Mouse (Mus musculus) MEL (cell line): Measurements from ENCODE around the gene Zic2.

Source experiments
- CHD1 ChIP-seq: IDR thresholded peaks from 2 replicates; pipeline ENCODE4 v1.6.1; 2012; ENCODE audit warnings: low read depth, mild to moderate bottlenecking, inconsistent platforms, low read length, improper control_type of control experiment
- CTCF ChIP-seq, 3 experiments: IDR thresholded peaks in 2 of 3; conservative IDR thresholded peaks in 1 of 3; 2 replicates each; pipeline ENCODE4 v1.5.1; 2011 to 2012; ENCODE audit warnings: low read length in 3 of 3, low read depth in 2 of 3, mild to moderate bottlenecking in 2 of 3, improper control_type of control experiment in 1 of 3, inconsistent platforms in 1 of 3, mixed read lengths in 1 of 3, moderate library complexity in 1 of 3; ENCODE audit not compliant: control insufficient read depth in 1 of 3, insufficient read depth in 1 of 3, poor library complexity in 1 of 3, severe bottlenecking in 1 of 3
- KAT2A ChIP-seq: conservative IDR thresholded peaks from 2 replicates; pipeline ENCODE4 v1.6.1; 2012; ENCODE audit warnings: low read depth, low read length, improper control_type of control experiment, inconsistent platforms
- MAX ChIP-seq: IDR thresholded peaks from 2 replicates; pipeline ENCODE4 v1.6.1; 2011; ENCODE audit warnings: low read length, improper control_type of control experiment
- POLR2A ChIP-seq, 2 experiments: IDR thresholded peaks; 2 replicates each; pipeline ENCODE4 v1.6.1; 2011 to 2012; ENCODE audit warnings: low read length in 2 of 2, mild to moderate bottlenecking in 2 of 2, control low read depth in 1 of 2, improper control_type of control experiment in 1 of 2, low read depth in 1 of 2, moderate library complexity in 1 of 2; ENCODE audit not compliant: control insufficient read depth in 1 of 2, insufficient read depth in 1 of 2, poor library complexity in 1 of 2
- RCOR1 ChIP-seq: IDR thresholded peaks from 2 replicates; pipeline ENCODE4 v1.6.1; 2012; ENCODE audit warnings: low read depth, mild to moderate bottlenecking, inconsistent platforms, low read length, improper control_type of control experiment
- ZC3H11A ChIP-seq: IDR thresholded peaks from 2 replicates; pipeline ENCODE4 v1.6.1; 2012; ENCODE audit warnings: low read depth, mild to moderate bottlenecking, inconsistent platforms, low read length, improper control_type of control experiment

DNA sequence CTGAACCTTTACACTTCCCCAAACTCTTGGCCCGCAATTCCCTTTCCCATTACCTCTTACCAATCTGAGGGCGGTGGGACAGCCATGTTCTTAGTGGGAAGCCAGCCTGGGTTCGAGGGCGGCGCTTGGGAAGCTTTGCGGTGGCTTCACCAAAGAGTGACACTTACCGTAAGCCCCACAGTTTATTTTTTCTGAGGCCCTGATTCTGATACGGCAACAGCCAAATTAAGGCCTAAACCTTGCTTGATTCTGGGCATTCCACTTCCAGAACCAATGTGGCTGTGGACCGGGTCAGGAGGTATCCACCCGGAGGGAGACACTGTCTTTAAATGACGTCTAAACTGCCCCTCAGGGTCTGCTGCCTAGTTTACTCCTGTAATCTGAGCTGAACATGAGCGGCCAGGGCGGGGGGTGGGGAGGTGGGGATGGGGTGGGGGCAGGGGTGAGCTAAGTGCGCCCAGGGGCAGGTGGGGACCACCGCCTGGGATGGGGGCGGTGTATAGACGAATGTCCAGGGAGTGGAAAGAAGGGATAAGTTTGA is 2.0 kb upstream of the Zic2 start:
- TF ChIP-seq ZC3H11A (no peak), POLR2A (IDR thresholded peaks at IDR 0.05; ENCODE audit: control insufficient read depth in 1 of 2, insufficient read depth in 1 of 2, low read depth in 1 of 2, low read length in 2 of 2, poor library complexity in 1 of 2) (no peak), CTCF (IDR thresholded peaks at IDR 0.05 in 2 of 3, conservative IDR thresholded peaks at IDR 0.05 in 1 of 3; ENCODE audit: control insufficient read depth in 1 of 3, insufficient read depth in 1 of 3, low read depth in 2 of 3, low read length in 3 of 3, poor library complexity in 1 of 3, severe bottlenecking in 1 of 3) (no peak), CHD1 (no peak), MAX (no peak), RCOR1 (no peak), KAT2A (no peak)
